Mouse (Mus musculus): ENCODE data around the gene Copg2. TPM values are rescaled to one million over a fixed set of nuclear protein-coding genes. Genes with fewer than 3 reads are reported as not detected.

Gene Copg2
- 10 to 100 TPM; 13.0 to 14.5 (median 13.4) TPM for total RNA-seq (2022)

GRCm38 (mm10) chr6:30896195-30896985, at the start of gene Copg2:
Copg2 (minus strand) TSS chr6:30896794.
- DNase-seq (ENCODE audit: low spot score in 2 of 2) = peak; percentile 92 to 94

DNA sequence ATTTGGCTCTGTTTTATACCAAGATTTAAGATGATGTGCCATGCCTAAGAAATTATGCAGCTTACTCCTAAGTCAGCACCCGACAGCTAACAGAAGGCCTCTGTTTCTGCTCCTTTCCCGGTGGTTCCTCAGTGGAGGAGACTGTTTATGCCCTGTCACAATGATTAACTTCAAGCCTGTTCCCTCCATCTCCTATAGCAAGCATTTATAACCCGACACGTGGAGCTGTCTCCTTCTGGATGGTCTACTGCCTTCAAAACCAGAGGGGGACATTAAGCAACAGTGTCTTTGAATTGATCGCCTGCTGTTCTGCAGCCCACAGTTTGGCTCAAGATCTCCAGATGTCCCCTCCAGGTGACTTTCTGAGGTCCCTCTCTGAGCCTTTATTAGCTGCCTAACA, 42.7 kb upstream of the Copg2 start:
- DNase-seq (ENCODE audit: low spot score in 2 of 2) = no peak

DNA sequence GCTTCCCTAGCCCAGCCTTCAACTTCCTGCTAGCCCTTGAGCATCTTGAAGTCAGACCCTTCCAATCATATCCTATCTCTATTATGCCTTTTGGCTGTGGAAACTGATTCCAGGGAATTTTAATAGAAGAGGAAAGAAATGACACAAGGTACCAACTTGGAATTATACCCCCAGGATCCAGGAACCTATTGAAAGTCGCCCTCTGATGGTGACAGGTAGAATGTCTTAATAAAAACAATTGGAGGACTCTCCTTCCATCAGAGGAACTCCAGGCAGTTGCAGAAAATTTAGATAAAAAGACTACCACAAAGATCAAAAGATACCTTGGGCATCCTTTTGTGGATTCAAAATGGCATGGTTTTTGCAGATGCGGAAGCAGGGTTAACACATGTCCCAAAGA, 26.2 kb upstream of the Copg2 start:
- no peak for DNase-seq (ENCODE audit: low spot score in 2 of 2)

GRCm38 (mm10) chr6:30921826-30922225, 25.2 kb upstream of the Copg2 start:
- DNase-seq (ENCODE audit: low spot score in 2 of 2) = no peak

DNA sequence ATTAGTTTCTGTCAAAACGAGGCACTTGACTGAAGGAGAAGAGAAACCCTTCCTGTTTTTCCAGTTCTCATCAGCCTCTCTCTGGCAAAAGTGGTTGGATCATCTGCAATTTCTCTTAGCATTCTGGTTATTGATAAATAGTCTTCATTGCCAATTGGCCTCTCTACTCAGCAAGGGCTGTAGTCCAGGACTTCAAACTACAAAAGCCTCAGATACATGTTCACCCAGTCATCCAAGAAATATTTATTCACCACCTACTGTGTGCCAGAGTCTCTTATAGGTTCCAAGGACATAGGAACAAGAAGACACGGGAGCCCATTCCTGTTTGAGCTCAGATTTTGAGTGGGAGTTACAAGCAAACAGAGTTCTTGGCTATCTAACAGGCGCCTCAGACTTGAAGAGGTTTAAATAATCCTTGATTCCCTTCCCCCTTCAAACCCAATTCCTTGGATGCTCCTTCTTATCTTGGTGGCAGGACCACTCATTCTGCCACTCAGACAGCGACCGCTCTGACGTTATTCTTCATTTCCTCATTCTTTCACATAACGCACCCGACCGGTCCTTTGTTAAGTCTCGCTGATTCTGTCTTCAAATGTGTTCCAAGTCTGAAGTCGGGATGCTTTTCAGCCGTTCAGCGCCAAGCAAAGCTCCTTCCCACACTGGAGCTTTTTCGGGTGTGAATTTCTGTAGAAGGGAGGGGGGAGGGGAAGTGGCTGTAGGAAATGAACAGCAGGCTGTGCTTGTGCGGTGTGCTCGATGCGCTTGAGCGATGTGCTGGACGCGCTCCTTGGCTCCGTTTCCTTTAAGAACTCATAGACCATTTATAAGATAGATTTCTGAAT, 24.5 kb upstream of the Copg2 start:
- DNase-seq (ENCODE audit: low spot score in 2 of 2) = peak in 1 of 2 experiments; percentile 6

- DNase-seq (ENCODE audit: low spot score in 2 of 2) = no peak
Measured at GRCm38 (mm10) chr6:30915473-30915872, 18.9 kb upstream of the Copg2 start, which contains the start of gene Tsga13. Tsga13 (minus strand) TSS chr6:30915573.

DNA sequence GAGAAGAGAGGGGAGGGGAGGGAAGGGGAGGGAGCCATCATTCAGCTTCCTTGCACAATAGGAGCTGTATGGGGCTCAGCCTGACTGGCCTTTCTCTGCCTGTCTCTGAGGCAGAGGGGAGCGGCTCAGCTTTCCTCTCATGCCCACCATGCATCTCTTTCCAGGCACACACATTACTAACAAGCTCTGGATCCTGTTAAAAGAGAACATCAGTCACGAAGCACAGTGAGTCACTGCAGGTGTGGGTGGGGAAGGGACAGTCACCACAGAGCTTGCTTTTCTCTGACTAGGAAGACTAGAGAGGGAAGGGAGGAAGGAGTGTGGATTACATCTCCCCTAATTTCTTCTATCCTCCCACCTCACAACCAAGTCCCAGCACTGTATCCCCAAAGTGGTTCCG, 11.4 kb upstream of the Copg2 start:
- no peak for DNase-seq (ENCODE audit: low spot score in 2 of 2)

DNA sequence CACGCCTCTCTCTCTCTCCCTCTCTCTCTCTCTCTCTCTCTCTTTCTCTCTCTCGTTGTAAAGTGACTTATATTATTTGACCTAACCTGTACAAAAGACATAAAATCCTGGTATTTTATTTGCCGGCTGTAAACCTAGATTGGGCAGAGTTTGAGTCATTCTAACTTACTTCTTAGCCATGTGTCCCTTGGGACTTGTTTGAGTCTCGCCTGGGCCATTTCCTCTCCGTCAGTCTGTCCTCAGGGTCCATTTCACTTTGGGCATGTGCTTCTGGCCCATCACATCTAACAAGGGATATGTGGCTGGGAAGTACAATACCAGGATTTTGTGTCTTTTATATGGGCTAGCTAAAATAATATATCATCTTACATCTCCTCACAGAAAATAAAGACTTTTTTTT, 8.3 kb upstream of the Copg2 start:
- DNase-seq (ENCODE audit: low spot score in 2 of 2) = no peak

DNA sequence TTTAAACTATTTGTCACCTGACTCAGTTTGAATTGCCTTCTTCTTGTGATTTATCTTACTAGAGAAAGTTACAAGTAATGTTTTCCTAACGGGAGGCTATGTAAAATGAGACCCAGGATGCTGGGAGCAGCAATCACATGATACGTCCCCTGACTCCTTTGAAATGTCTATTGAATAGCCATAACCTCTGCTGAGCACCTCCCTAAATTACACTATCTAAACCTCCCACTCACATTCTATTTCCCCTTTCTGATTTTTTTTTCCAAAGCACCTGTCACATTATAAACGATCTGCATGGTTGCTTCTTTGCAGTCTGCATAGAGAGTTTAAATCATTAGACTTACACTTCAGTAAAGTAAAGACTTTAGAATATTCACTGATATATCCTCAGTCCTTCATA, 7.4 kb upstream of the Copg2 start:
- DNase-seq (ENCODE audit: low spot score in 2 of 2) = no peak

DNA sequence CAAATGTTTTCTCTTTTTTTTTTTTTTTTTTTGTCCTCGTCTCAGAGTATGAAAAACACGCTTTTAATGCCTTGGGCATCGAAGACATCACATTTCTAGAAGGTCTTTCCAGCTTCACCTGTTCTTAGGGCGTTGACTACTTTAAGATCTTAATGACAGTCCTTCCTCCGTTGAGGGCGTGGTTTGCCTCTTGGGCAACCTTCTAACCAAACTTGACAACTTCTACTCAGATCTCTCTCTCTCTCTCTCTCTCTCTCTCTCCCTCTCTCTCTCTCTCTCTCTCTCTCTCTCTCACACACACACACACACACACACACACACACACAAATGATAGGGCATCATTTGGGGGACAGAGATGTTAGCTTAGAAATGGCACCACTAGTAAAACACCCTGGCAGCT, 926 bp upstream of the Copg2 start:
- DNase-seq (ENCODE audit: low spot score in 2 of 2) = no peak

DNA sequence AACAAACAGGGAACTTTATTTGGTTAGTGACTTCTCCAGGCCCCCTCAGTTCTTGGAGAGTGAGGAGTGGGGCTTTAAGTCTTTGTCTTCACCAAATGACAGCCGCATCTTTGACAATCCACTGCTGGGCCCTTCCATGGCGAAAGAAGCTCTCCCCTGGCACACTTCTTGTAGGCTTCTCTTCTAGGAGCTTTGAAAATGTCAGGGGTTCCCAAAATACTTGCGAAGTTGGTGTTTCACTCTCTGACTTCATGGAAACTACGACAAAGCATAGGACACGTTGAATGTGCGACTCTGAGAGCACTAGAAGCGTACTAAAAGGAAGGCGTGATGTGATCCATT, 363 bp upstream of the Copg2 start:
- DNase-seq (ENCODE audit: low spot score in 2 of 2) = no peak

- no peak for DNase-seq (ENCODE audit: low spot score in 2 of 2)
Measured at GRCm38 (mm10) chr6:30895819-30896194, 787 bp downstream of the Copg2 start.

GRCm38 (mm10) chr6:30893081-30893480, 3.5 kb downstream of the Copg2 start:
- DNase-seq (ENCODE audit: low spot score in 2 of 2) = no peak

GRCm38 (mm10) chr6:30891761-30892160, 4.8 kb downstream of the Copg2 start:
- no peak for DNase-seq (ENCODE audit: low spot score in 2 of 2)

- DNase-seq (ENCODE audit: low spot score in 2 of 2) = no peak
Measured at GRCm38 (mm10) chr6:30884856-30885255, 11.7 kb downstream of the Copg2 start.

DNA sequence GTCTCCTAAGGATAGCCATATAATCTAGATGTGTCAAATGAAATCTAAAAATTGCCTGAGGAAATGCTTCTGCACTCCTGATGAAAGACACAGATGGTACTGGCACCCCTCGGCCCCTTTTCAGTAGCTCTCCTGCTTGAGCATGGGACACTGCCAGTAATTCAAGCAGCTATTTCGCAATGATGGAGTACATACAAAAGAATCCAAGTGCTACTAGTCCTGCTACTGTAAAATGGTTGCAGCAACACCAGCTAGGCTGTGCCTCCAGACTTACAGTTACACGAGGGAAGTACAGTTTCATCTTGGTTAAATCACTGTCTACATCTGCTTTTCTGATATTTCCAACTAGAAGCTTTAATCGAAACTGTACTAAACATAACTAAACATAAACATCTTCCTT, 13.1 kb downstream of the Copg2 start:
- DNase-seq (ENCODE audit: low spot score in 2 of 2) = peak; percentile 3 to 7

DNA sequence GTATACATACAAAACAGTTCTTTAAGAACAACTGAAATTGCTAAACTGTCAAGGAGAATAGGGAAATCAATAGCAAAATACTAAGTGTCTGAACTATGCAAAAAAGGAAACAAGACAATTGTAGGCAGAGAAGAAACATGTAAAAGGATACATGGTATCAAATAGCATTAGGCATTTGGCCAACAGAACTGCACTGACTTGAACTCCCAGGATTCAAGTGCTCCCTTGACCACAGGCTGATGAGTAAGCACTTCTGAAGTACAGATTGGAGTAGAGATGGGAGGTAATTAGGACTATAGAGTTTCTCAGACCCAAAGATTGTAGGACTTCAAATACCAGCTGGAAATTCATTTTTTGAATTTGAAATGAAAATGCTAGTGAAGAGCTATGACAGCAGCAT, 19.9 kb downstream of the Copg2 start:
- DNase-seq (ENCODE audit: low spot score in 2 of 2) = no peak

DNA sequence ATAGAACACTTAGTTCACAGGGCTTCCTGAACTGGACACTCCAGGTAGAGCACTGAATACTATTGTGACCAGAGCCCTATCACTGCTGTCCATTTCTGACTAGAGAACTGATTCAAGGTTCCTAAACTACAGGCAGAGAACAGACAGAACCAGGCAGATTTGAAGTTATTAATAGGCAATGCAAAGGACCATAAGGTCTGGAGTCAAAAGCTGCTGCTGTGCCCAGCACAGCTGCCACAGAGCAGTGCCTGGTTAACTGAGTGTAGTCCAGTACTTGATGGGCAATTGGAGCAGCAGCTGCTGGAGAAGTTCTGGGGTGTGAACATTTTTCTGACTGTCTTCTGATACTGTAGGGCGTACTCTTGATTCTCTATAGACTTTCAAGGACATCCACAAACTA, 30.1 kb downstream of the Copg2 start:
- DNase-seq (ENCODE audit: low spot score in 2 of 2) = no peak

- DNase-seq (ENCODE audit: low spot score in 2 of 2) = no peak
Measured at GRCm38 (mm10) chr6:30865031-30865678, 31.4 kb downstream of the Copg2 start.

DNA sequence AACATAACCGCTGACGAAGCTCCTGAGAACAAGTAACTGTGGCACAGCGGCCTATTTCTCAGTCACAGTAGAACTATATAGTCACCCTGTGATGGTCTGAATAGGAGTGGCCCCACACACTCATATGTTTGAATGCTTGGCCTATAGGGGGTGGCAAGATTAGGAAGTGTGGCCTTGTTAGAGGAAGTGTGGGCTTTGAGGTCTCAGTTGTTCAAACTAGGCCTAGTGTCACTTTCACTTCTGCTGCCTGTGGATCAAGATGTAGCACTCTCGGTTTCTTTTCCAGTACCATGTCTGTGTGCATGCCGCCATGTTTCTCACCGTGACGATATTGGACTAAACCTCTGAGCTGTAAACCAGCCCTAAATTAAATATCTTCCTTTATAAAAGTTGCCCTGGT, 40.6 kb downstream of the Copg2 start:
- DNase-seq (ENCODE audit: low spot score in 2 of 2) = no peak

DNA sequence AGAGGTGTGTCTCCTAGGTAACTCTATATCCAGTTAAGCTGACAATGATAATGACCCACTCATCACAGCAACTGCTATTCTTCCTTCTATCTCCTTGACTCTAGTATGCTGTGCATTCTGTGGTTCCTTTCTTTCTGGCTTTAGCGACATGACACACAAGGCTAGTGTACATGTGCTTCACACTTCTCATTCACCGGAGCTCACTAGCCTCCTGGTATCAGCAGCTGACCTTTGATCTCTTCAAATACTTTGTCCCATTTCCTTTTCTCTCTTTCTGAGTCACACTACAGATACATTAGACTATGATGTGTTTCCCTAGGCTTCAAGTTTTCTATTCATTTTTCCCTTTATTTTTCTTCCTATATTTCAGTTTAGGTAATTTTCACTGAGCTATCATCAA, 41.4 kb downstream of the Copg2 start:
- no peak for DNase-seq (ENCODE audit: low spot score in 2 of 2)

DNA sequence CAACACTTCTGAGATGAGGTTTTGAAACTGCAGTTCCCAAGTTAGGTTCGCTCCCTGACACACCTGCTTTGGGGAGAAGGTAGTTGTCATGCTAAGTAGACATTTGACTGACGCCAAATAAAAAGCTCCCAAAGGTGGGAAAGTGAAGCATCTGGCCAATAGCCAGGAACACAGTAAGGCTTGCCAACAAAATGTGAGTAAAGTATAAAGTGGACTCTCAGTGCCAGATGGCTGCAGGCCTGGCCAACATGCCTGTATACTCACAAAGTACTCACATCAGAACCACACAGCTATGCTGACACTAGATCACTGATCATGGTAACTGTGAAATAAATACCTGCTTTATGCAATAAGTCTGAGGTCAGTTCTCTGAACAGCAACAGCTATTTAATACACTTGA, 46.8 kb downstream of the Copg2 start:
- DNase-seq (ENCODE audit: low spot score in 2 of 2) = no peak

Measured in gastrocnemius, adult 8-10 months (tissue).